Mouse (Mus musculus) layer of hippocampus, adult 2 months (tissue): ENCODE measurements at regions not wholly inside any gene's neighbourhood (a gene's known extent, or its start where the extent isn't known, plus 50 kb on each side); places are given as distances from the start of the nearest gene placed in this dataset.

Source experiments
- DNase-seq, 2 experiments: peaks; one replicate each; pipeline ENCODE4 v3.0.0; 2022; ENCODE audit warnings: low spot score in 2 of 2
- H3K27ac ChIP-seq: fragments of 200-600 bp; 2 replicates; pipeline ENCODE4 v1.8.1; 2022
- H3K4me3 ChIP-seq: fragments of 200-600 bp; 2 replicates; pipeline ENCODE4 v1.8.1; 2022; ENCODE audit warnings: mild to moderate bottlenecking
- CTCF ChIP-seq: fragments of 200-600 bp; conservative IDR thresholded peaks from 2 replicates; pipeline ENCODE4 v1.8.1; 2022; ENCODE audit warnings: antibody characterized with exemption, mild to moderate bottlenecking, moderate library complexity

DNA sequence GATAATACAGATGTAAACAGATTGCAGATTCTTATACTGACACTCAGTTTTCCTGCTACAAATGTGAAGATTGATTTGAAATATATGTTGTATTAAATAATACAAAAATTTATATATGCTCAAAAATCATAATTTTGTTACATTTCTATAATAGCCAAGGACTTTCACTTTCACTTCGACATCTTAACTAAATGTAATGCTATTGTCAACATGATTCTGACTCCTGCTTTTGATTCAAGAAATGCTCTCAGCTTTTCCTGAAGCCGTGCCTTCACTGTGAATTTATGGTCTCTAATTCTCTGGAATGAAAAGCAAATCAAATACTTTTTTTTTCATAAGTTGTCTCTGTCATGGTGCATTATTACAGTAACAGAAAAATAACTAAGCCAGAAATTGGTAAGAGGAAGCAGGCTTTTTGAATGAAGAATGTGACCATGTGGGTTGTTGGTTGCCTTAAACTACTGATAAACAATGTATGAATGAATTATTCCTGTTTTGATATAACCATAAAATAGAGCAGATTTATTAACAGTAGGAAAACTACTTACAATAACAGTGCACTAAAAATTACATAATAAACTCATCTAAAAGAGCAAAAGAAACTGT lies 374.1 kb downstream of the Pdha2 start:
- Histone ChIP-seq H3K4me3 (no peak overlapping the region), H3K27ac (no peak overlapping the region)
- no peak for DNase-seq
- no peak for TF ChIP-seq CTCF

DNA sequence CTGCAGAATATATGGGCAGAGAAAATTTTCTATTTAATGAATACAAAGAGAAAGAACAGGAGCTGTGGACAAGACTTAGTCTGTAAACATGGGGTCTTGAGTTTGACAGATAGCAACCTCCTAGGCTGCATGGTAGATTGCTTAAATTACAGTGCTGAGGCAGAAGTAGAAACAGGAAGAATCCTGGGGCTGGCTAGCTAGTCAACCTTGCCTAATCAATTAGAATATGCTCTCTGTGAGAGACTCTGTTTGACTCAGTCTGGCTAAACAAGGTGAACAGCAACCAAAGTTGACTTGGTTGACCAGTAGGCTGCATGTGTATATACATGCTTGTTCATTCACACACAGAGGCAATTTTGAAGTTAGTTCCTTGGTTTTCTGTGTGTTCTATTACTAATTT lies 390.9 kb downstream of the Pdha2 start:
- Histone ChIP-seq H3K27ac (no peak overlapping the region), H3K4me3 (no peak overlapping the region)
- DNase-seq: no peak
- no peak for TF ChIP-seq CTCF

DNA sequence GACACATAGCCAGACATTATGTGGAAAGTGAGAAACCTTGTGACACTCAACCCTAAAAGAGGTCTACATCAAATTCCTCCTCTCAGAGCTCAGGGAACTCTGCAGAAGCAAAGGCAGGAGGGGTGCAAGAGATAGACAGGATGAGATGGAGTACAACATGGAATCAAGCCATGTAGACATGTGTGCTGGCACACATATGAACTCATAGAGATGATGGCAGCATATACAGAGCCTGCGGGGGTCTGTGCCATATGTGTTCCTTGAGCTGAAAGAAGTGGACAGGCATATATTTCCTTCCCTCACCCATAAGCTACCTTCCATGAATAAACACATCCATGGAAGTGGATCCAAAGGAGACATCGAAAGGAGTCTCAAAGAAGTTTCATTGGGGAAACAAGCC lies 406.6 kb downstream of the Pdha2 start:
- no peak overlapping the region for H3K27ac ChIP-seq
- H3K4me3 ChIP-seq: no peak overlapping the region
- TF ChIP-seq CTCF: no peak
- DNase-seq: no peak

DNA sequence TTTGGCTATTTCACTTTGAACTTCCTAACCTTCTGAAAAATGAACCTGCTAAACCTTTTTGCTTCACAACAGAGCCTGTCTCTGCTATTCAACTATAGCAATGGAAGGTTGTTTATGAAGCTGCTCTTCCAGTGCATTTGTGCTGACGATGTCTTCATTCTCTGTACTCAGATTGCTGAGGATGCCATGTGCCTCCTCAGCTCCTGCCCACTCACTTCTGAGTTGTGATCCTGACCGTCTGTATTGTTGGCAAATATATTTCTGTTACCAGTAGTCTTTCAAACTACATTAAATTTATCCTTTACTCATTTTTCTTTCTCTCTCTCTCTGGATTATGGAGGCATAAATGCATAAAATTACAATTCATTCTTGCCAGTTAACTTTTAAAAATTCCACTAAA lies 419.2 kb downstream of the Pdha2 start:
- DNase-seq: no peak
- Histone ChIP-seq H3K4me3 (no peak overlapping the region), H3K27ac (no peak overlapping the region)
- TF ChIP-seq CTCF: no peak

DNA sequence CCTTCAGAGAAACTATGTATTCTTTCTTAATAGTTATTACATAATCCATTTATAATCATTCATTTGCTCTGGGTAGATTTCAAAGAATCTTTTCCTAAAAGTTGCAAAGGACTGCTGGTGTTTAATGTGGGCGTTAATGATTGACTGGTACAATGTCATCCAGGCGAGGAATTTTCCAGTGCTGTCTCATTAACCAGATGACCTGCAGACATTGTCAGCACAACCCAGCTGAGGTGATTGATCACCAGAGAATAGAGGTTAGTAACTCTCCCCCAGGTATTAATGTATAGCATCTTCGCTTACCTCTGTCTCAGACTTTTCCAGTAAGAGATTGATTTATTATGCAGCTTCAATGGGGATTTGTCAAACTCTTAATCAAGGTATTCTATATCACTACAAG lies 426.5 kb downstream of the Pdha2 start:
- no peak overlapping the region for H3K4me3 ChIP-seq
- no peak for TF ChIP-seq CTCF
- no peak overlapping the region for H3K27ac ChIP-seq
- no peak for DNase-seq

DNA sequence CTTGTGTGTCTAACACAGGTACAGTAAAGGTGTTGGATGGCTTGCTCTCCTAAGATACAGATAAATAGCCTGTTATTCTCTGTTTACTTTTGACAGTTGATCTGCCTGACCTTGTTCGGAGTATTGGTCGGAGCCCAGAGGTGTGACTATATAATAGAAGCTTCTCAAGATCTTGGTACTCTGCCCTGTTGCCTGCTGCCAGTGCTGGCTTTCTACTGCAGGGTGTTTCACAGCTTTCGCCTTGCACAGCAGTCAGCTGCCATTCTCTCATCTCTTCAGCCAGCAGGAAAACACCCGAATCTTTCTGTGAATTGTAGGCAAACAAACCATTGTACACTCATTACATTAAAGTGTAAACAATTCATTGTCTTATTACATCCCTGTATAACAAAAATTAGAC lies 452.1 kb downstream of the Pdha2 start:
- H3K27ac ChIP-seq: no peak overlapping the region
- DNase-seq: no peak
- no peak overlapping the region for H3K4me3 ChIP-seq
- TF ChIP-seq CTCF: no peak

DNA sequence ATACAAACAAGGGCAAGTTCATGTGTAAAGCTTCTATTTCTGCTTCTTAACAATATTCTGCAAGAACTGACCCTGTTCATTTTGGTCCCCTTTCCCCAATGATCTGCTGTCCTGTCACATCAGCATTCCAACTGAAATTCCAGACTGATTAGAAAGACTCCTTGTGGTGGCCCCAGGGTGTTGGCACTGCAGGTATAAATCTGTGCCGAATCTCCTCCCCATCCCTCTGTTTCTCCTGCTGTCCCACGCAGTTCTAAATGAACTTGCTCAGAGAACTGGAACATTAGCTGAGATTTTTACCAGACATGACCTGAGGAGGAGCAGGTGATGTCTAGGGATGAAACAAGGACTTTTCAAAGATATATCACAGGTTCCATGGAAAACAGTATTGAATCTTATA lies 467.7 kb downstream of the Pdha2 start:
- no peak overlapping the region for H3K4me3 ChIP-seq
- TF ChIP-seq CTCF: no peak
- DNase-seq: no peak
- no peak overlapping the region for H3K27ac ChIP-seq

DNA sequence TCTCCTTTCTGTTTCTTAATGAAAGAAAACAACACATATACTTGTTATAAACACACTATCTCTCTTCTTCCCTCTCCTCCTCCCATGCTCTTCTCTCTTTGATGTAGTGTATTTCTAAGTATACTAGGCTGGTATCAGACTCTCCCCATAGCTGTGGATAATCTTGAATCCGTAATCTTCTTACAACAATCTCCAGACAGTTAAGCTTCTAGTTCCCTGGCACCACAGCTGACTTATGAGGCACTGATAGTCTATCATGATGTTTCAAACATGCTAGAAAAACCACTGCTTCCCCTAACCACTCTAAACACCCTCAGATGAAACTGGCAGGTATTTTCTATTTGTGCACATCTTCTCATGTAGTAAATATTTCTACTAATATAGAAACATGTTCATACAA lies 471.7 kb downstream of the Pdha2 start:
- H3K4me3 ChIP-seq: no peak overlapping the region
- no peak for DNase-seq
- TF ChIP-seq CTCF: no peak

DNA sequence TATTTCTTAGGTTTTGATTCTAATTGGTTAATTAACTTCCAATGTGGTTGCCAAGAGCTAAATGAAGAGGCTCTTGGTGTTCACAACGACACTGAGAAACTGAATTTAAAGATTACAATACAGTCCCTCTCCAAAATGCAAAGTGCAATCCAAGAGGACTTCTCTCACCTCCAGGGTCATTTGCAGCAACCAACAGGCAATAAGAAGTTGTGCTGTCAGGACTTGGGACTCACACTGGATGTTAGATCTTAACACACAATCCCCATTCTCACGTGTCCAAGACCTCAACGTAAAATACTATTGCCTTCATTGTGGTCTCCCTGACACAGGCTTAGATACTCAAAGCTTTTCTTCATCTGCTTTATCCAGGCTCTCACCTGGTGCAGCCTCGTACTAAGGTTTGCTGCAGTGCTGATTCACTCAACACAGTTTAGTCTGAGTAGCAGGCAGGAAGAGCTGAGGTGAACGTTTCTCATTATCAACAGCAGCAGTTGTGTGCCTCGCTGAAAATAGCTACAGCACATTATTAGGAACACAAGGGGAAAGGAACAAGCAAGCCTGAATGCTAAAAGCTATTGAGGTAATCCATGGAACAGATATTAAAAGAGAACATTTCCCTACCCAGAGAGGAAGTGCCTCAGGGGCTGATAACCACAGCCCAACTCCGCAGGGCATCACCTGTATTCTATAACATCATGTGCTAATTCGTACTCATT lies 473.3 kb downstream of the Pdha2 start:
- H3K4me3 ChIP-seq: no peak overlapping the region
- no peak for DNase-seq
- H3K27ac ChIP-seq: no peak overlapping the region
- TF ChIP-seq CTCF: no peak

More for the DNA sequence above, 471.7 kb downstream of the Pdha2 start:
- no peak overlapping the region for H3K27ac ChIP-seq

DNA sequence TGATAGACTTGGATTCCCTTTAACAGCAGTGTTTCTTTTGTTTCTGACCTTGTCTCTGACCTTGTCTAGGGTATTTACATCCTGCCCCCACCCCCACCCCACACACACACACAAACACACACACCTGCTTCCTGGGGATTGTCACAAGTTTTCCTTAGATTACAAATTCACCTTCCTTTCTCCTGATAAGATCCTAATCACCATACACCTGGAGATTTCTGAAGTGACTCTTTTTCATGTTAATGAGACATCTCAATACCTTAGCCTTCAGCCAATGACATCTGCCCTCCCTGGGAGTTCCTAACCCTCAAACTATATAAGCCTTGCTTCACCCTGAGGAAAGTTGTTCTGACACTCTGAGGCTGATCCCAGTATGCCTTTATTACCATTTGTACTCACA lies 495.3 kb downstream of the Pdha2 start:
- H3K27ac ChIP-seq: no peak overlapping the region
- no peak for DNase-seq
- H3K4me3 ChIP-seq: no peak overlapping the region
- no peak for TF ChIP-seq CTCF

DNA sequence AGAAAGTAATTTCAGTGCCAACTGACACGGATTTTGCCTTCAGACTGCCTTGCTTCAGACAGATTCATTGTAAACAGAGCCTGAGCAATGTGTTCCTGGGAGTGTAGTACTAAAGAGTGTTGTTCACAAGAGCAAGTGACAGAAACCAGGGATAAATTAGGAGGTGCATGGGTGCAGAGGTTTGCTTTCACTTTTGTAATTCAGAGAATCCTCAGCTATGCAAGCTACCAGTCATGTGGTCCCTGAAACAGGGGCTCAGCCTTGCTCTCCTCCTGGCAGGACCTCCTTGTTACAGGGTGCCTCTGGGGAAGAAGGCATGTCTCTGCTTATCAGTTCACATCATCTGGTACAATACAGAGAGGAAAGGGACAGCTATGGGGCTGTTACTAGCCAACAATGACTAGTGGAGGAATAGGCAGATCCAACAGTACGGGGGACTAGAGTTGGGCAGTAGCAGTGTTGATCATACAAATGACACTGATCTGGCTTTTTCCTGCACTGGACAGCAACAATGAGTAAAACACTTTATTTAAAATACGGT lies 504.5 kb downstream of the Pdha2 start:
- DNase-seq: no peak
- Histone ChIP-seq H3K27ac (no peak overlapping the region), H3K4me3 (no peak overlapping the region)
- TF ChIP-seq CTCF: no peak

DNA sequence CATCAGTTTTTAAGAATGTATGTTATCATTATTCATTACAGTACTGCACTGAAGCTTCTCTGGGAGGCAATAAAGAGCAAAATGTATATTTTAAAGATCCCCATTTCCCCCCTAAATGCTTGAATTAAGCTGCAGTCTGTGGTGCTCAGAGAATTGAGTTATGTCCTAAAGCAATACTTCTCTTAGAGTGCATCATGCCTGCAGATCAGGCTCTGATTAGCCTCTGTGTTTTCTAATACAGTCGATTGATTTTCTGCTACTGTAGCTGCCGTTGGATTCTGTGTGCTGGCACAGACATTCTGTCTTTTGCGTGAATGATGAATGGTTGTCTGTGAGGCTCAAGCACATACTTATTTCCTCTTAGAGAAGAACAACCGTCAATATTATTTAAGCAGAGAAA lies 505.4 kb downstream of the Pdha2 start:
- Histone ChIP-seq H3K4me3 (no peak overlapping the region), H3K27ac (no peak overlapping the region)
- TF ChIP-seq CTCF: no peak
- DNase-seq: no peak

DNA sequence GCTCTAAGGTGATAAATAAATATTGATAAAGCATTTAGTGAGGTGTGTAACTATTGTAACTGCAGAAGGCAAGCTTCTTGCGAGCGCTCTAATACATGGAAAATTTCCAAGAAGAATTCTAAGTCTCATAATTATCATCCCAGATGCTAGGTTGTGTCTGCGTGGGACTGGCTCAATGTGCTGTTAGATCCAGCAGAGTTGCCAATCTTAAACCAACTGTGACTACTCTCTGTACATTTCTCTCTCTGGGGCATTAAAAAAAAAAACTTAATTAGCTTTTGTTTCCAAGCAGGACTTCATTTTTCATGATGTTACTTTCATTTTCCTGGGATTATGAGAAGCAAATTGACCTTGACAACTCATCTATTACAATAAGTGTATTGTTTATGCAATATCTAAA lies 506.6 kb downstream of the Pdha2 start:
- TF ChIP-seq CTCF: no peak
- DNase-seq: no peak
- Histone ChIP-seq H3K4me3 (no peak overlapping the region), H3K27ac (no peak overlapping the region)

DNA sequence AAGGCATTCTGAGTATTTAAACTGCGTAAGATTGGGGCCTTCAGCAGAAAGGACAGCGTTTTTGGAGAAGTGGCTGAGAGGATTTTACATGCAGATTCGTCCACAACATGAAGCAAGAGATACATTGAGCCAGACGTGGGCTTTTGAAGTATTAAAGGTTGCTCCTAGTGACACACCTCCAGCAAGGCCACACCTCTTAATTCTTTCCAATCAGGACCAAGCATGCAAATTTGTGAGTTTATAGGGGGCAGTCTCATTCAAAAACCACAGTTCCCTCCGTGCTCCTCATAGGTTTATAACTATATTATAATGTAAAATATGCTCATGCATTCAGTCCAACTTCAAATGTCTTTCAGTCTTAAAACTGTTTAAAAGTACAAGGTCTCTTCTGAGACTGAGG lies 509.2 kb downstream of the Pdha2 start:
- no peak for DNase-seq
- TF ChIP-seq CTCF: no peak
- Histone ChIP-seq H3K4me3 (no peak overlapping the region), H3K27ac (no peak overlapping the region)
